Mouse (Mus musculus) embryonic facial prominence, embryonic 13.5 days (tissue): Measurements from ENCODE around the gene Rnf10. TPM values are rescaled to one million over a fixed set of nuclear protein-coding genes. Genes with fewer than 3 reads are reported as not detected.

Source experiments
- ATAC-seq: fragments of 200-750 bp; cut with Nextera tagmentation; 2 replicates; pipeline ENCODE4 v1.8.0; 2017; ENCODE audit warnings: low read depth; ENCODE audit not compliant: insufficient number of reproducible peaks, insufficient read depth, low FRiP score, low TSS enrichment
- H3K27ac ChIP-seq: fragments of 300-500 bp; sonication (generic); 2 replicates; pipeline ENCODE4 v1.5.1; 2015; ENCODE audit warnings: moderate library complexity, mild to moderate bottlenecking, inconsistent platforms
- H3K27me3 ChIP-seq: fragments of 300-500 bp; sonication (generic); 2 replicates; pipeline ENCODE4 v1.6.1; 2015; ENCODE audit warnings: mild to moderate bottlenecking, inconsistent platforms
- H3K36me3 ChIP-seq: fragments of 300-500 bp; sonication (generic); 2 replicates; pipeline ENCODE4 v1.6.1; 2015; ENCODE audit warnings: mild to moderate bottlenecking, inconsistent platforms
- H3K4me1 ChIP-seq: fragments of 300-500 bp; sonication (generic); 2 replicates; pipeline ENCODE4 v1.6.1; 2015; ENCODE audit warnings: inconsistent platforms
- H3K4me2 ChIP-seq: fragments of 300-500 bp; sonication (generic); 2 replicates; pipeline ENCODE4 v1.6.1; 2015; ENCODE audit warnings: moderate library complexity, mild to moderate bottlenecking, inconsistent platforms
- H3K4me3 ChIP-seq: fragments of 300-500 bp; sonication (generic); 2 replicates; pipeline ENCODE4 v1.5.1; 2015; ENCODE audit warnings: mild to moderate bottlenecking, inconsistent platforms
- H3K9ac ChIP-seq: fragments of 300-500 bp; sonication (generic); 2 replicates; pipeline ENCODE4 v1.6.1; 2015; ENCODE audit warnings: mild to moderate bottlenecking, inconsistent platforms
- H3K9me3 ChIP-seq: fragments of 300-500 bp; sonication (generic); 2 replicates; pipeline ENCODE4 v1.6.1; 2016; ENCODE audit warnings: inconsistent platforms
- WGBS: fragments of 180-500 bp; shearing (Covaris S2); methylation state at CpG from one replicate; pipeline ENCODE4 v1.1.7; 2015; ENCODE audit warnings: mixed read lengths; 5-methylcytosine and 5-hydroxymethylcytosine counted together
- polyA plus RNA-seq: library from polyadenylated mRNA; unstranded; fragments of >200 nt; fragmentation: Nextera tagmentation; extraction: Ambion mirVana; gene quantifications from 2 replicates; pipeline ENCODE4 v1.2.1, GENCODE M21; 2015

Rnf10 gene
- polyA plus RNA-seq, 1 experiment from 2014 or later, result 136 TPM

DNA sequence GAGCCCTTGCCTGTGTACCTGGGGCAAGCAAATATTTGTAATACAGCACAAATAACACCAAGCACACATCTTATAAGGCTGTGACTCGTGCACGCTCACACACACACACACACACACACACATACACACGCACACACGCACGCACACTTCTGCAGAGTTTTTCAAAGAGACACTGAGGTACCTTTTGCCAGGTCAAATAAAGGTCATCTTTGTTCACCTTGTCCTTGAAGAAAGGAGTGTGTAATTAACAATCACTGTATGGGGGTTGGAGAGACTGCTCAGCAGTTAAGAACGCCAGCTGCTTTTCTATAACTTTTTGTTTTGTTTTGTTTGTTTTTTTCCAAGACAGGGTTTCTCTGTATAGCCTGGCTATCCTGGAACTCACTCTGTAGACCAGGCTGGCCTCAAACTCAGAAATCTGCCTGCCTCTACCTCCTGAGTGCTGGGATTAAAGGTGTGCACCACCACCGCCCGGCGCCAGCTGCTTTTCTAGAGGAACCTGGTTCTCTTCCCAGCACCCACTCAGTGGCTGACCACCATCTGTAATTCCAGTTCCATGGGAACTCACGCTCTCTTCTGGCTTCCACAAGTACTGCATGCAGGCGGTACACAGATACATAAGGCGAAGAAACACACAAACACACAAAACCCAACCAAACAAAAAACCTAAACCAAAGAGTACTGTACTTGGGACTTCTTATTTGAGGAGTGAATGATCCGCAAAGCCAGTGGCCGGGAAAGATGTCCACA lies 39.5 kb downstream of the Rnf10 start:
- peaks cover 14% of the 10 kb centered on the region for H3K4me1 ChIP-seq
- H3K36me3 ChIP-seq, result no peaks in the 10 kb centered on the region
- H3K4me3 ChIP-seq, result no peak overlapping the region
- no peak overlapping the region for H3K4me2 ChIP-seq
- WGBS, result 91% methylated on average over 14 of the region's 14 CpGs
- H3K27ac ChIP-seq, result no peak overlapping the region
- no peaks in the 10 kb centered on the region for H3K9me3 ChIP-seq
- peaks cover 16% of the 10 kb centered on the region for H3K27me3 ChIP-seq
- no peak for ATAC-seq
- no peak overlapping the region for H3K9ac ChIP-seq

DNA sequence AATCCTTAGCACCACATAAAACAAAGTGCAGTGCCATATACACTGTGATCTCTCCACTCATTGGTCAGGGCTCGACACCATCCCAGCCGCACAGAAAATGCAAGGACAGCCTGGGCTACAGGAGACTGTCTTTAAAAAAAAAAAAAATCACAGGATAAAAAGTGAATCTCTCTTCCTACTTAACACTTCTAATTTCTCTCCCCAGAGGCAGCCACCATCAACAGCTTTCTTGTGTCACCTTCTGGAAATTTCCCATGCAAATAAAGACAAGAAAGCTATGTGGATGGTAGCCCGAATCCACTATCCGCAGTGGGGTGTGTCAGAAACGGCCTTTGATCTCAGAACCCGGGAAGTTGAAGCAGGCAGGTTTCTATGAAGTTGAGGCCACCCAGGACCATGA lies 40.2 kb downstream of the Rnf10 start:
- no peak overlapping the region for H3K4me2 ChIP-seq
- H3K9ac ChIP-seq, result no peak overlapping the region
- no peaks in the 10 kb centered on the region for H3K36me3 ChIP-seq
- no peak overlapping the region for H3K4me3 ChIP-seq
- H3K4me1 ChIP-seq, result peaks cover 14% of the 10 kb centered on the region
- H3K9me3 ChIP-seq, result no peaks in the 10 kb centered on the region
- 76% methylated on average over 6 of the region's 6 CpGs for WGBS
- H3K27me3 ChIP-seq, result peaks cover 16% of the 10 kb centered on the region
- no peak for ATAC-seq
- no peak overlapping the region for H3K27ac ChIP-seq

DNA sequence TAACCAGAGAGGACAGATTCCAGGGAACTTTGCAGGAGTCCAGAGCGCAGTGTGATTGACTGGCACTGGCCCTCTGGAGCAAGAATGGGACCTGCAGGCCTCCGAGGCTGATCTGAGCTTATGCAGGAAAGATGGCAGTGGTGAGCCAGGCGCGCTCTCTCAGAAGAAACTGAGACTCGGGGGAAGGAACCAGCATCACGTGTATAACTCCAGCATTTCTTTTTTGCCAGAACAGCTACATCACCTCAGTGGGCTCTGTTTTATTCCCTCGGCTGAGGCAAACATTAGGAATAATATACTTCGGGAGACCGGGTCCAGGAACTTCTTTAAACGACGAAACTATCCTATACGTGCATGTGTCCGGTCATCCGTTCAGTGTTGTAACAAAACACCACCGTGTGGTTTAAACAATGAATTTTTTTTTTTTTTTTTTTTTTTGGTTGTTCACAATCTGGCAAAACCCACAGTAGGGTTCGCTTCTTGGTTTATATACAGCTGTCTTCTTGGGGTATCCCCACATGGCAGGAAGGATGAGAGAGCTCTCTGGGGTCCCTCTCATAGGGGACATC lies 41.1 kb downstream of the Rnf10 start:
- no peaks in the 10 kb centered on the region for H3K9me3 ChIP-seq
- H3K9ac ChIP-seq, result no peak overlapping the region
- H3K4me1 ChIP-seq, result peaks cover 14% of the 10 kb centered on the region
- 31% methylated on average over 16 of the region's 16 CpGs for WGBS
- no peak overlapping the region for H3K4me3 ChIP-seq
- no peaks in the 10 kb centered on the region for H3K36me3 ChIP-seq
- no peak overlapping the region for H3K27ac ChIP-seq
- peaks cover 16% of the 10 kb centered on the region for H3K27me3 ChIP-seq
- H3K4me2 ChIP-seq, result no peak overlapping the region
- ATAC-seq, result no peak

DNA sequence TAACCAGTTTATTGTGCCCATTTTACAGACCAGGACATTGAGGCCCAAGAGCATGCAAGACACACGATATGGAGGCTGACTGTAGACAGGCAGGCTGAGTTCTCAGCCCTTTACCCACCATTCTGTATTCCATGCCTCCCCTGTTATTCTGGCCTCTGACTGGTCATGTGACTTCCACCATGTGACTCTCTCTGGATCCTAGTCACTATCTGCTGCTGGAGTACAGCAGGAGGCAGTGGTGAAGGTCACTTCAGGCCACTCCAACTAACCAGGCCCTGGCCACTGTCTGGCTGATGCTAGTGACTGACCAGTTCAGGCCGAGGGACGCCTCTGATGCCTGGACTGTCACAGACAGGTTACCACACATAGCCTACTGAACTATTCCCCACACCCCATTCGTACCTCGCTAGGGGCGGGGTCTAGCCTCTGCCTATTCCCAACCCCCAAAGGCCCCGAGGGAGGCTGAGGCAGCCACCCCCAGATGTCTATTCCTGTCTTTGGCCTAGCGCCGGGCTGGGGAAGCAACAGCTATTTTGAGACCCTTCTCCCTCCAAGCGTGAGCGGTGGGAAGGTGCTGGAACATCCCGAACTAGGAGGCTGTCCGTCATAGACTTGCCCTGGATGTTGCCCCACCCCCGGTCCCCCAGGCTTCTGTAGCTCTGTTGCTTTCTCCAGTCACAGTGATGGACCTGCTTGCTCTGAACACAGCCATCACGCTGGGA lies 41.7 kb downstream of the Rnf10 start:
- no peak overlapping the region for H3K4me2 ChIP-seq
- H3K9me3 ChIP-seq, result no peaks in the 10 kb centered on the region
- H3K4me1 ChIP-seq, result peaks cover 14% of the 10 kb centered on the region
- H3K36me3 ChIP-seq, result no peaks in the 10 kb centered on the region
- no peak overlapping the region for H3K9ac ChIP-seq
- 46% methylated on average over 15 of the region's 15 CpGs for WGBS
- no peak for ATAC-seq
- H3K27ac ChIP-seq, result no peak overlapping the region
- H3K27me3 ChIP-seq, result peaks cover 16% of the 10 kb centered on the region
- no peak overlapping the region for H3K4me3 ChIP-seq

DNA sequence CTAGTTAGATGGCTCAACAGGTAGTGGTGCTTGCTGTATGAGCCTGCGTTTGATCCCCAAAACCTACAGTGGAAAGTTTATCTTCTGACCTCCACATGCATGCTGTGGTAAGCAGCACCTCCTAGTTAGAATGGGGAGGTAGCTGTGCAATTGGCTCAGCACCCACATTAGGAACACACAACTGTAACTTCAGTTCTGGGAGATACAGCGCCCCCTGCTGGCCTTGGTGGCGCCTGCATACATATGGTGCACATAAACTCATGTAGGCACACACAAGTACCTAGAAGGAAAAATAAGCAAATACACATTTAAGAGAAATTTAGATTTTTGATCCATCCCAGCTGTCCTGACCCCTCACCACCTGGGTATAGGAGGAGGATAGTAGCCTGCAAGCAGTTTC lies 50.2 kb downstream of the Rnf10 start:
- Histone ChIP-seq H3K27ac (no peak overlapping the region), H3K9me3 (no peaks in the 10 kb centered on the region), H3K4me1 (peaks cover 23% of the 10 kb centered on the region), H3K4me2 (no peak overlapping the region), H3K4me3 (no peak overlapping the region), H3K36me3 (no peaks in the 10 kb centered on the region), H3K9ac (no peak overlapping the region), H3K27me3 (0 out of 2 replicates have a peak, but pooled peaks cover 7% of the 10 kb centered on the region)
- no peak for ATAC-seq
- WGBS, result 79% methylated on average over 3 of the region's 3 CpGs

DNA sequence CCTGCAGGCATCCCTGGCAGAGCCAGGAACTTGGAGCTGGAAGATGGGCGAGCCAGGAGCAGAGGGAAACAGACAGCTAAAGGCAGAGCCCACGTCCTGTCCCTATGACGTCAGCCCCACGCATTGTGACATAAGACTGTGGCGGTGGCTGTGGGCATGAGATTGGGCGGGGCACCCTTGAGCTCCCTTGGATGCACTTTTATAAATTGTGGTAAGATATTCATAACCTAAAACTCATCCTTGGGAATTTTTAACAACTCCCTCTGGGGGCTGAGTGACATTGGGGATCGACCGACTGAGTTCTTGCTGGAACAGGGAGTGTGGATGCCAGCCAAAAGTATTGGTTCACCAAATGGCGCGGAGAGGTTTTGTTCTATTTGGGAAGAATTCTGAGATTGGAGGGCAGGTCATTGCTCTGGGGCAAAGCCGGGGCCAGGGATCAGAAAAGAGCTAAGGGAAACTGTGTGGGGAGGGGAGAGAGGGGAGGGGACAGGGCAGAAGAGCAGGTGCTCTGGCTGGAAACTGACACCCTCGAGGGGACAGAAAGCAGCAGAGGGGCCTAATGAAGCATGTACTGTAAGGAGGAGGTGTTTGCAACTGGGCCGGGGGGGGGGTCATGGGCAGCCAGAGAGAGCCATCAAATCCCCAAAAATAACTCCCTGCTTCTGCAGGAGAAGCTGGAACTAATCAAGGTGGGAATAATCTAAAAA lies 51.6 kb downstream of the Rnf10 start:
- Histone ChIP-seq H3K36me3 (no peaks in the 10 kb centered on the region), H3K4me1 (peaks cover 23% of the 10 kb centered on the region), H3K27ac (no peak overlapping the region), H3K27me3 (peaks cover 12% of the 10 kb centered on the region; the same call in 1 of the 2 replicates), H3K9me3 (no peaks in the 10 kb centered on the region), H3K4me3 (no peak overlapping the region), H3K9ac (no peak overlapping the region), H3K4me2 (no peak overlapping the region)
- 27% methylated on average over 13 of the region's 13 CpGs for WGBS
- ATAC-seq, result no peak

DNA sequence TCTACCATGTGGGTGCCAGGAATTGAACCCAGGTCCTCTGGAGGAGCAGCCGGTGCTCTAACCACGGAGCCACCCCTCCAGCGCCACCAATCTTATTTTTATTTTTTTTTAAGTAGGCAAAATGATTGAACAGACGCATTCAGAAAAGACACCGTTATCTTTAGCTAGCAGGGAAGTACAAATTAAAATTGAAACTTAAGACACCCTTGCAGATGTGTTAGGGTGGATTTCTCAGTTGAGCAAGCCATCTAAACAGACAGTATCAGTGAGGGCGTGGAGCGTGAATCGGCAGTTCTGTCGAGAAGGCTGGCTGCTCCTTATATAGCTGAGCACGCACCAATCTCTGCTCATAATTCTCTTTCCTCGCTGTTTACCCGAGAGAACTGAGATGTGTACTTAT lies 54.7 kb downstream of the Rnf10 start:
- WGBS, result 89% methylated on average over 12 of the region's 12 CpGs
- Histone ChIP-seq H3K4me1 (peaks cover 21% of the 10 kb centered on the region), H3K36me3 (no peaks in the 10 kb centered on the region), H3K27me3 (peaks cover 26% of the 10 kb centered on the region), H3K4me3 (no peak overlapping the region), H3K4me2 (no peak overlapping the region), H3K9ac (no peak overlapping the region), H3K9me3 (no peaks in the 10 kb centered on the region), H3K27ac (no peak overlapping the region)
- ATAC-seq, result no peak

DNA sequence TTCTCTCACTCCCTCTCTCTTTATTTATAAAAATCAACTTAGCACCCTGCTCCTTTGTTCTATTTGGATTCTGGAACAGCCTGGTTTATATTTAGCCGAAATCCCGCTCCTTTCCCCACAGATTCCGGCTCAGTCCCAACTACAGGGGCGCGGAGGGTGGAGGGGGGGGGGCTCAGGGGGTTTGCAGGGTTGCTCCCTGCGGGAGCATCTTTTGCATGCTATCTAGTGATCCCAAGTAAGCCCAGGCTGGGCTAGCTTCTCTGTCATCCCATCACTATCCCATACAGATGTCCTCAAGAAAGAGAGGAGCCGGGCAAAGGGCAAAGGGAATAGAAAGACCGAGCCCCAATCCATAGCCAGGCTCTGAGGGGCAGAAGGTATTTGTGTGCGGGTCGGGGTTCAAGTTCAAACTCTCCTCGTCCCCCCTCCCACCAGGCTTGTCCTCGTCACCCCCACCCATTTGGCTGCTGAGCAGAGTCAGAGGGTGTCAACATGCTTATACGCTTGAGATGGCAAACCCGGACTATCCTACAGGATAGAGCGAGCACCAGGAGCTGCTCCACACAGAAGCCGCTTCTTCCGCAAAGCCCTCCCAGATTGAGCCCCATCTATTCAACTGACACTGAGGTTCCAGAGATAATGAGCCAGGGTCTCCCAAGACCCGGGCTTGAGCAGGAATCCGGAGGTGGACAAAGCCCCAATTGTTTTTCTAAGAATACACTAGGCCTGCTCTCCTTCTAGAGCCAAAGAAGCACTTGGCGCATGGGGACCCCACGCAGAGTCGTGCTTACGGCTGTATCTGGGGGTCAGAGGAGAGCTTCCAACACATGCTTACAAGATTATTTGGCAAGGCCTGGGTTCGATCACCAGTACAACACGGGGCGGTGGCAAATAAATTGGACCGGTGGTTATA lies 57.2 kb downstream of the Rnf10 start:
- Histone ChIP-seq H3K27ac (no peak overlapping the region), H3K4me2 (peak overlapping the region; percentile 70), H3K27me3 (peaks cover 25% of the 10 kb centered on the region), H3K36me3 (no peaks in the 10 kb centered on the region), H3K4me3 (peak overlapping the region; percentile 48), H3K9me3 (no peaks in the 10 kb centered on the region), H3K4me1 (peaks cover 9% of the 10 kb centered on the region), H3K9ac (peak overlapping the region; percentile 72)
- no peak for ATAC-seq
- 19% methylated on average over 27 of the region's 27 CpGs for WGBS

DNA sequence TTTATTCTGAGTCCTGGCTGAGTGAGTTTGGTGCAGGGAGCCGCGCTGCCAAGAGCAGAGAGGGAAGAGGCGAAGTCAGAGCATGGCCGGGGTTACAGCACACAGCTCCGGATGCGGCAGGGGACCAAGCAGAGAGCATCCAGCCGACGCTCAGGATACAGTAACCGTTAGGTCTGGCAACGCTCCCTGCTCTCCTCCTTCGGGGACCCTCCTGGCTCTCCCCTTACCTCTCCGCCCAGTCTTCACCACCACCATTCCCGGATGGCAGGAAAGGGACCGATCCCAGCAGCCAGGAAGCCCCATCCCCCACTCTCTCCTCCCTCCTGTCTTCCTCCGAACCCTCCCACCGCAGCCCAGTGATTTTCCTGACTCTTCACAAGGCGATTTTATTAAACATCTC lies 57.8 kb downstream of the Rnf10 start:
- no peaks in the 10 kb centered on the region for H3K9me3 ChIP-seq
- H3K36me3 ChIP-seq, result no peaks in the 10 kb centered on the region
- peak overlapping the region; percentile 72 for H3K9ac ChIP-seq
- H3K4me1 ChIP-seq, result peaks cover 8% of the 10 kb centered on the region
- peak overlapping the region; percentile 70 for H3K4me2 ChIP-seq
- peaks cover 19% of the 10 kb centered on the region for H3K27me3 ChIP-seq
- WGBS, result 2% methylated on average over 17 of the region's 17 CpGs
- peak overlapping the region; percentile 48 for H3K4me3 ChIP-seq
- ATAC-seq, result no peak
- H3K27ac ChIP-seq, result peak overlapping the region; percentile 33; the same call in 1 of the 2 replicates

DNA sequence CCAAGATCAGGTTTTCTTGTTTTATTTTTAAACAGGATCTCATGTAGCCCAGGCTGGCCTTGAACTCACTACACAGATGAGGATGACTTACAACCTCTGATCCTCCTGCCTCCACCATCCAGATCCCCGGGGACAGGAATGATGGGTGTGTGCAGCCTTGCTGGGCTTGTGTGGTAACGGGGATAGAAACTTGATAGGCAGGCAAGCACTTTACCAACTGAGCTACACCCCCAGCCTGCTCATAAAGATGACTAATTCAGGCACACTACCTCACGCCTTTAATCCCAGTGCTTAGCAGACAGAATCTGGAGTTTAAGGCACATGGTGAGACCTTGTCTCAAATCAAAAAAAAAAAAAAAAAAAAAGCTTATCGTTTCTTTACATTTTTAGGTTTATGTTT lies 59.8 kb downstream of the Rnf10 start:
- no peak for ATAC-seq
- no peaks in the 10 kb centered on the region for H3K9me3 ChIP-seq
- H3K27ac ChIP-seq, result no peak overlapping the region
- H3K4me3 ChIP-seq, result no peak overlapping the region
- WGBS, result 63% methylated on average over 4 of the region's 4 CpGs
- H3K36me3 ChIP-seq, result no peaks in the 10 kb centered on the region
- peaks cover 19% of the 10 kb centered on the region for H3K27me3 ChIP-seq
- no peak overlapping the region for H3K9ac ChIP-seq
- H3K4me1 ChIP-seq, result peaks cover 12% of the 10 kb centered on the region
- H3K4me2 ChIP-seq, result no peak overlapping the region

DNA sequence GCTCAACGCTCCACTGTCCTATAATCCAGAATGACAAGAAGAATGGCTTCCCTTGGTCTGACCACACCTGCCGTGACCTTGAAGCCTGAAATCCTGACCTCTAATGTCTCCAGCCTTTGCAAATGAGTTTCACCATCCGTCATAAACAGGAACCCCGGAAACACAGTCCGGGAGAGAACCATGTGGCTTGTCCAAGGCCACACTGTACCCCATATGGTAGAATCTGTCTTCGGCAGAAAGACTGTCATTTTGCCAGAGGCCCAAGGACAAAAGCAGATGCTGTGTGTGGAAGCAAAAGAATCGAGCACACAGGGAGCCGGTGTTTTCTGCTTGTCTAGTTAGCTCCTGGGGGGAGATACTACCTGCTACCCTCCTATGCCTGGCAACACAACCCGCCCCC lies 60.2 kb downstream of the Rnf10 start:
- Histone ChIP-seq H3K9me3 (no peaks in the 10 kb centered on the region), H3K9ac (no peak overlapping the region), H3K4me3 (no peak overlapping the region), H3K36me3 (no peaks in the 10 kb centered on the region), H3K4me1 (peaks cover 12% of the 10 kb centered on the region), H3K27ac (no peak overlapping the region), H3K4me2 (no peak overlapping the region), H3K27me3 (peaks cover 19% of the 10 kb centered on the region)
- WGBS, result 78% methylated on average over 9 of the region's 9 CpGs
- ATAC-seq, result no peak
